In the genomic region with DNA sequence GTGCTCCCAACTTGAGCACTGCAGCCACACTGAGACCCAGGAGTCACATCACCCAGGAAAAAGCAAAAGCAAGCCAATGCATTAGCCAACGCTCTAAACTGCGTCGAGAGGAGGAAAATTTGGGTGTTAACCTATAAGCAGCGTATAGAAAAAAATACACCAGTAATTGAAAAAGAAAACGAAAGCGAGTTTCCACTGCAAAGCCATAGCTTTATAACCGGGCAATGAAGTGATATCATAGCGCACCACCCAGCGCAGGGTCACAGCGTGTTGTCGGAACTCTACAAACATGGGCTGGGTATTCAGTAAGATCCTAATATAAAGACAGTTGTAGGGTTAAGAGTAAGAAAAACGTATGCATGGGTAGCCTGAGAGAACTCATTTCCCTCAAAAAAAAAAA, we compare ENCODE assay signal across 21 mouse cellular contexts. TPM values are rescaled to one million over a fixed set of nuclear protein-coding genes. Genes with fewer than 3 reads are reported as not detected.
DNase-seq lines count a peak whose midpoint lies in the region; ATAC-seq and TF ChIP-seq lines count a peak whose summit lies in the region.
"Had no signal": no experiment of that assay in that cellular context is flagged by ENCODE, and none has a peak within 500 bp of the region (broad histone marks: within the 10 kb centered on the region; RNA-seq: fewer than 3 reads in every experiment).

No protein-coding gene starts in this region.

- DNase-seq in heart, embryonic 10.5 days (ENCODE audit: low spot score) = peak; percentile 27
- no peak for DNase-seq in heart, adult 8-10 months (ENCODE audit: low spot score)
- peak; percentile 73 for DNase-seq in MEL (ENCODE audit: low read depth, low spot score)
- DNase-seq in testis, postnatal 14 days (ENCODE audit: low spot score) = no peak
- DNase-seq: adrenal gland, adult 8-10 months; adrenal gland, postnatal 14 days; adrenal gland, postnatal 36 days; cerebellum, adult 11-12 months; cerebellum, adult 2 months; cerebellum, adult 9-10 months; cerebellum, postnatal 10 days; cerebellum, postnatal 25 days; forebrain, postnatal 0 days had no signal

- no peaks in the 10 kb centered on the region for H3K9me3 ChIP-seq in heart, embryonic 10.5 days
- no peaks in the 10 kb centered on the region for H3K9me3 ChIP-seq in MEL (replicated peaks; ENCODE audit: insufficient read depth, low read length)
- no peaks in the 10 kb centered on the region for H3K9me3 ChIP-seq in intestine, postnatal 0 days (ENCODE audit: control insufficient read depth)
- H3K9me3 ChIP-seq: embryonic facial prominence, embryonic 10.5 days; embryonic facial prominence, embryonic 12.5 days; forebrain, embryonic 13.5 days; forebrain, embryonic 15.5 days had no signal

- TF ChIP-seq EP300 in MEL (IDR thresholded peaks at IDR 0.05; ENCODE audit: low read depth in 1 of 2, low read length in 2 of 2) = no peak

- no peaks in the 10 kb centered on the region for H3K36me3 ChIP-seq in heart, embryonic 10.5 days
- H3K36me3 ChIP-seq in MEL (ENCODE audit: control insufficient read depth in 1 of 2, insufficient read depth in 2 of 2, low read length in 2 of 2) = peaks cover 0 to 5% of the 10 kb centered on the region in 2 experiments; a peak in 2 of 4 replicates
- no peaks in the 10 kb centered on the region for H3K36me3 ChIP-seq in intestine, postnatal 0 days (ENCODE audit: control insufficient read depth, insufficient read depth)
- H3K36me3 ChIP-seq: embryonic facial prominence, embryonic 10.5 days; embryonic facial prominence, embryonic 12.5 days; forebrain, embryonic 15.5 days had no signal

- no peaks in the 10 kb centered on the region for H3K4me1 ChIP-seq in heart, embryonic 10.5 days
- H3K4me1 ChIP-seq in MEL (ENCODE audit: control insufficient read depth in 1 of 2, insufficient read depth in 2 of 2, low read length in 2 of 2) = peaks cover 6 to 8% of the 10 kb centered on the region in 2 experiments; a peak in 3 of 4 replicates
- H3K4me1 ChIP-seq in intestine, postnatal 0 days (replicated peaks; ENCODE audit: control insufficient read depth, insufficient read depth, low read length) = 0 out of 2 replicates have a peak, but pooled peaks cover 3% of the 10 kb centered on the region
- H3K4me1 ChIP-seq: embryonic facial prominence, embryonic 12.5 days had no signal

- peak overlapping the region; percentile 48 for H3K4me2 ChIP-seq in intestine, postnatal 0 days (replicated peaks; ENCODE audit: low read depth)
- H3K4me2 ChIP-seq: embryonic facial prominence, embryonic 12.5 days; forebrain, embryonic 13.5 days; forebrain, embryonic 15.5 days had no signal

- H3K9ac ChIP-seq in MEL (ENCODE audit: control insufficient read depth, low read depth, low read length, poor library complexity, severe bottlenecking) = peak overlapping the region; percentile 70
- no peak overlapping the region for H3K9ac ChIP-seq in intestine, postnatal 0 days (ENCODE audit: low read depth, low read length)
- H3K9ac ChIP-seq: embryonic facial prominence, embryonic 12.5 days; forebrain, embryonic 13.5 days; forebrain, embryonic 15.5 days; forebrain, postnatal 0 days had no signal

- no peak for ATAC-seq in intestine, postnatal 0 days
- ATAC-seq in cerebellum, adult (ENCODE audit: insufficient number of reproducible peaks, low FRiP score, low TSS enrichment) = no peak
- ATAC-seq: activated CD4-positive, CD25-positive, alpha-beta regulatory T cell, adult 4 months; forebrain, embryonic 13.5 days; forebrain, embryonic 15.5 days; forebrain, postnatal 0 days; Patski had no signal

- WGBS in heart, embryonic 10.5 days = 86% methylated on average over 12 of the region's 12 CpGs
- WGBS in intestine, postnatal 0 days = 51% methylated on average over 12 of the region's 12 CpGs

- TF ChIP-seq CTCF in MEL (IDR thresholded peaks at IDR 0.05 in 2 of 3, conservative IDR thresholded peaks at IDR 0.05 in 1 of 3; ENCODE audit: control insufficient read depth in 1 of 3, insufficient read depth in 1 of 3, low read depth in 2 of 3, low read length in 3 of 3, poor library complexity in 1 of 3, severe bottlenecking in 1 of 3) = no peak
- no peak for TF ChIP-seq CTCF in intestine, postnatal 0 days (IDR thresholded peaks at IDR 0.05; ENCODE audit: low read depth)

- 0 out of 4 replicates have a peak, but pooled peaks of 1 of the 2 experiments have one; percentile 30 for TF ChIP-seq POLR2A in MEL (IDR thresholded peaks at IDR 0.05; ENCODE audit: control insufficient read depth in 1 of 2, insufficient read depth in 1 of 2, low read depth in 1 of 2, low read length in 2 of 2, poor library complexity in 1 of 2)

- peaks cover 18% of the 10 kb centered on the region for H3K79me2 ChIP-seq in MEL (ENCODE audit: control insufficient read depth, insufficient read depth, low read length, poor library complexity)

- no peak overlapping the region for H3K4me3 ChIP-seq in heart, embryonic 10.5 days
- peak overlapping the region; percentile 53 to 73 for H3K4me3 ChIP-seq in MEL (ENCODE audit: control insufficient read depth in 1 of 2, insufficient read depth in 1 of 2, low read depth in 2 of 2, low read length in 2 of 2)
- 0 out of 2 replicates have a peak overlapping the region, but pooled peaks have one; percentile 2 for H3K4me3 ChIP-seq in intestine, postnatal 0 days (ENCODE audit: low read depth, low read length)
- H3K4me3 ChIP-seq: embryonic facial prominence, embryonic 10.5 days; embryonic facial prominence, embryonic 12.5 days; forebrain, embryonic 13.5 days; forebrain, embryonic 15.5 days had no signal

- no peak for TF ChIP-seq RAD21 in MEL (IDR thresholded peaks at IDR 0.05; ENCODE audit: low read depth, low read length)

- H3K27ac ChIP-seq in heart, embryonic 10.5 days = no peak overlapping the region
- H3K27ac ChIP-seq in MEL (ENCODE audit: control insufficient read depth, low read depth, low read length) = peak overlapping the region; percentile 76
- no peak overlapping the region for H3K27ac ChIP-seq in intestine, postnatal 0 days (ENCODE audit: low read depth, low read length)
- H3K27ac ChIP-seq: embryonic facial prominence, embryonic 10.5 days; embryonic facial prominence, embryonic 12.5 days; forebrain, embryonic 13.5 days; forebrain, embryonic 15.5 days had no signal

- peaks cover 15% of the 10 kb centered on the region for H3K27me3 ChIP-seq in heart, embryonic 10.5 days (ENCODE audit: insufficient read depth, poor library complexity, severe bottlenecking)
- no peaks in the 10 kb centered on the region for H3K27me3 ChIP-seq in MEL (ENCODE audit: control insufficient read depth in 1 of 2, insufficient read depth in 2 of 2, low read length in 2 of 2)
- H3K27me3 ChIP-seq in intestine, postnatal 0 days (replicated peaks; ENCODE audit: control insufficient read depth, insufficient read depth, low read length) = no peaks in the 10 kb centered on the region
- H3K27me3 ChIP-seq: Patski had no signal

TF ChIP-seq in MEL, 35 proteins besides CTCF, POLR2A, EP300 and RAD21:
- TF ChIP-seq MYC (IDR thresholded peaks at IDR 0.05; ENCODE audit: low read depth, low read length) (0 out of 2 replicates have a peak, but pooled peaks have one; percentile 32), MAFK (IDR thresholded peaks at IDR 0.05; ENCODE audit: borderline replicate concordance, low read depth, low read length) (no peak), GATA1 (IDR thresholded peaks at IDR 0.05; ENCODE audit: low read depth, low read length) (0 out of 2 replicates have a peak, but pooled peaks have one; percentile 3), ELF1 (IDR thresholded peaks at IDR 0.05; ENCODE audit: low read depth, low read length) (no peak), CHD2 (IDR thresholded peaks at IDR 0.05; ENCODE audit: low read length) (no peak), POLR2AphosphoS2 (IDR thresholded peaks at IDR 0.05; ENCODE audit: low read length) (no peak), ZKSCAN1 (IDR thresholded peaks at IDR 0.05; ENCODE audit: low read depth, low read length) (no peak), NELFE (IDR thresholded peaks at IDR 0.05; ENCODE audit: low read depth, low read length) (no peak), TBP (IDR thresholded peaks at IDR 0.05; ENCODE audit: low read depth, low read length) (0 out of 2 replicates have a peak, but pooled peaks have one; percentile 48), NRF1 (IDR thresholded peaks at IDR 0.05; ENCODE audit: insufficient read depth, low read depth, low read length, poor library complexity, severe bottlenecking) (peak; percentile 57; the same call in 1 of the 2 replicates), MEF2A (IDR thresholded peaks at IDR 0.05; ENCODE audit: extremely low read depth, insufficient replicate concordance, low read depth, low read length, poor library complexity, severe bottlenecking) (no peak), CHD1 (IDR thresholded peaks at IDR 0.05; ENCODE audit: low read depth, low read length) (0 out of 2 replicates have a peak, but pooled peaks have one; percentile 26), JUND (IDR thresholded peaks at IDR 0.05; ENCODE audit: low read depth, low read length) (no peak), MXI1 (IDR thresholded peaks at IDR 0.05; ENCODE audit: low read depth, low read length) (peak; percentile 45), HCFC1 (IDR thresholded peaks at IDR 0.05; ENCODE audit: low read depth, low read length) (no peak), SIN3A (IDR thresholded peaks at IDR 0.05; ENCODE audit: low read length) (peak; percentile 41), BHLHE40 (IDR thresholded peaks at IDR 0.05; ENCODE audit: borderline replicate concordance, low read depth, low read length) (no peak), MYB (IDR thresholded peaks at IDR 0.05; ENCODE audit: low read depth, low read length) (no peak)

RNA-seq across cellular contexts. Expression of gene Pawr, which starts 2.9 kb away (rescaled TPM):
- 17.7 and 28.3 TPM in 2 replicates for polyA plus RNA-seq in heart, embryonic 10.5 days (2016; fragmentation: Nextera tagmentation; extraction: Ambion mirVana)
- 1 to 10 TPM; 3.2 to 4.6 (median 4.1) TPM for total RNA-seq in heart, adult 8-10 months (2022)
- 19.1 and 20.7 TPM in 2 replicates for total RNA-seq in MEL (2012; rRNA removed)
- 10 to 100 TPM in 1 of 2 experiments, not detected in 1; 29.6 TPM for polyA plus RNA-seq in MEL (2012; ENCODE audit: insufficient read depth in 1 of 2, insufficient read length in 2 of 2, low read depth in 1 of 2, low replicate concordance in 2 of 2, missing spikeins in 1 of 2)
- 11.9 and 12.3 TPM in 2 replicates for polyA plus RNA-seq in intestine, postnatal 0 days (2015; fragmentation: Nextera tagmentation; extraction: Ambion mirVana)
- polyA plus RNA-seq: activated CD4-positive, CD25-positive, alpha-beta regulatory T cell, adult 4 months had no signal

Comparison
In these comparisons a context has a peak if more than half of its experiments do, and no peak if none do; other contexts are left out.
1. DNase-seq: peak in heart, embryonic 10.5 days (single experiment) and MEL (single experiment); none in heart, adult 8-10 months (single experiment) and testis, postnatal 14 days (single experiment).